Mouse (Mus musculus) liver, embryonic 16.5 days (tissue): Measurements from ENCODE around the gene Gpr88. TPM values are rescaled to one million over a fixed set of nuclear protein-coding genes. Genes with fewer than 3 reads are reported as not detected.

Experiments
- ATAC-seq: fragments of 200-750 bp; cut with Nextera tagmentation; 2 replicates; pipeline ENCODE4 v1.8.0; 2017; ENCODE audit warnings: low read depth, mild to moderate bottlenecking, moderate number of reproducible peaks, moderate library complexity
- H3K27ac ChIP-seq: fragments of 300-500 bp; sonication (generic); 2 replicates; pipeline ENCODE4 v1.5.1; 2014; ENCODE audit warnings: mild to moderate bottlenecking, low read length
- H3K27me3 ChIP-seq: fragments of 300-500 bp; sonication (generic); 2 replicates; pipeline ENCODE4 v1.6.1; 2014; ENCODE audit warnings: low read depth, low read length, mixed read lengths; ENCODE audit not compliant: control insufficient read depth, insufficient read depth
- H3K36me3 ChIP-seq: fragments of 300-500 bp; sonication (generic); 2 replicates; pipeline ENCODE4 v1.6.1; 2014; ENCODE audit warnings: mild to moderate bottlenecking; ENCODE audit not compliant: control insufficient read depth, insufficient read depth
- H3K4me1 ChIP-seq: fragments of 300-500 bp; sonication (generic); 2 replicates; pipeline ENCODE4 v1.6.1; 2014; ENCODE audit warnings: low read depth, low read length, mixed read lengths; ENCODE audit not compliant: control insufficient read depth
- H3K4me2 ChIP-seq: fragments of 300-500 bp; sonication (generic); 2 replicates; pipeline ENCODE4 v1.6.1; 2014; ENCODE audit warnings: low read depth, low read length, mixed read lengths
- H3K4me3 ChIP-seq: fragments of 300-500 bp; sonication (generic); 2 replicates; pipeline ENCODE4 v1.5.1; 2014; ENCODE audit warnings: low read depth, mild to moderate bottlenecking, low read length
- H3K9ac ChIP-seq: fragments of 300-500 bp; sonication (generic); 2 replicates; pipeline ENCODE4 v1.6.1; 2014; ENCODE audit warnings: low read depth, low read length
- H3K9me3 ChIP-seq: fragments of 300-500 bp; sonication (generic); replicated peaks from 2 replicates; pipeline ENCODE4 v1.6.1; 2016; ENCODE audit warnings: low read length; ENCODE audit not compliant: control insufficient read depth
- WGBS: fragments of 180-500 bp; shearing (Covaris S2); extraction: QIAGEN DNeasy Blood & Tissue Kit; methylation state at CpG from one replicate; pipeline ENCODE4 v1.1.7; 2014; ENCODE audit not compliant: insufficient replicate concordance; 5-methylcytosine and 5-hydroxymethylcytosine counted together
- polyA plus RNA-seq: library from polyadenylated mRNA; unstranded; fragments of >200 nt; fragmentation: Nextera tagmentation; extraction: Ambion mirVana; gene quantifications from 2 replicates; pipeline ENCODE4 v1.2.1, GENCODE M21; 2015

Gpr88 gene
- polyA plus RNA-seq, 1 experiment from 2014 or later: 0.22 TPM

DNA sequence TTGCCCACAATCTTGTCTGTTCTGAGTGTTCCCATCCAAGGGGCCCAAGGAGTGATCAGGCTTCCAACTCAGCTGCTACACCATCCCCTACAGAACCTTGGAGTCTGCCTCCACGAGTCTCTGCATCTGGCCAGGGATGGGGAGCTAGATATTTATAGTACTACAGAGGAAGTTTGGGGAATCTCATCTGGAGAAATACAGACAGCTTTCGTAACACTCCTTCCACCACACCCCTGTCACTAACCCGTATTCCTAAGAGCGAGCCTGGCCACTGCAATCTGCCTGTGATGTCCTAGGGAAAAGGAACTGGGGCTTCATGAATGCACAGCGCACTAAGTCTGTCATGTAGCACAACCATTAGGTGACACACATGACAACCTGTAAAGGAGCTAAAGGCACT lies 41.7 kb downstream of the Gpr88 start:
- Histone ChIP-seq H3K27me3 (no peaks in the 10 kb centered on the region), H3K36me3 (no peaks in the 10 kb centered on the region), H3K4me2 (no peak overlapping the region), H3K4me3 (no peak overlapping the region), H3K27ac (no peak overlapping the region), H3K9ac (no peak overlapping the region), H3K4me1 (no peaks in the 10 kb centered on the region; the same call in 1 of the 2 replicates), H3K9me3 (no peaks in the 10 kb centered on the region)
- ATAC-seq: no peak
- 47% methylated on average over 5 of the region's 5 CpGs for WGBS

DNA sequence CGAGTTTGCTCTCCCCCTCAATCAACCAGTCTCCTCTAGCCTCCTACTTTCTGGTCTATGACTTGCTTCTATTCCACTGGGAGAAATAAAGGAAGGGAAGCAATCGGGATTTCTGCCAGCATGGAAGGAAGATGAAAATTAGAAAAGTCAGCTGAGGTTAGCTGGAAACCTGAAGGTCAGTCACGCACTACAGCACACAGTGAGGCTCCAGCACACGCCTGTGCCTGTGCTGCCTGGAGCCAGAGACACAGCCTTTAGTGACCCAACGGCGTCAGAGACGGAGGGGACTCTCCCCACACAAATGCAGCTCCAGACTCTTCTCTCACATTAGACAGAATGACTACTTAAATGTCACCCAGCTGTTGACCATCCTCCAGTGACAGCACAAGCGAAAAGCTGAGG lies 42.6 kb downstream of the Gpr88 start:
- no peaks in the 10 kb centered on the region for H3K9me3 ChIP-seq
- no peaks in the 10 kb centered on the region for H3K27me3 ChIP-seq
- no peak for ATAC-seq
- no peak overlapping the region for H3K9ac ChIP-seq
- no peaks in the 10 kb centered on the region for H3K36me3 ChIP-seq
- 57% methylated on average over 8 of the region's 8 CpGs for WGBS
- no peak overlapping the region for H3K4me2 ChIP-seq
- H3K4me1 ChIP-seq: no peaks in the 10 kb centered on the region; the same call in none of the 2 replicates
- H3K27ac ChIP-seq: no peak overlapping the region
- H3K4me3 ChIP-seq: no peak overlapping the region

DNA sequence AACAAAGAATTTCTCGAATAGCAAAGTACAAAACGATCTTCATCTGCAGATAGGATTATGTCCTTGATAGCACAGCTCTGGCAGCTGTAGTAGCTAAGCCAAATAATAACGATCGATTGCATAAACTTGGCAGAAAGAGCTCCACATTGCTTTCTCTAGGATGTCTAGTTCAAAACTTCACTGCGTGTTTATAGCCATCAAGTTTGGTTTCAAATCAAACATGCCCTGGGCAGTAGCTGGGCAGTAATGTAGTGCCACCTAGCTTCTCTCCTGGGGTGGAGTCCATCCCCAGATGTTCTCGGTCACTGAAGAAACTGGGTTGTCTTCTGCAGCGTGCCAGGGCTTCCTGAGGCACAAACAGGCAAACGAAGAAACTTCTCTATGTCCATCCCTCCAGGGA lies 44.1 kb downstream of the Gpr88 start:
- Histone ChIP-seq H3K4me2 (no peak overlapping the region), H3K27ac (no peak overlapping the region), H3K9me3 (no peaks in the 10 kb centered on the region), H3K36me3 (no peaks in the 10 kb centered on the region), H3K4me1 (no peaks in the 10 kb centered on the region; the same call in none of the 2 replicates), H3K4me3 (no peak overlapping the region), H3K27me3 (no peaks in the 10 kb centered on the region), H3K9ac (no peak overlapping the region)
- 58% methylated on average over 8 of the region's 8 CpGs for WGBS
- no peak for ATAC-seq

DNA sequence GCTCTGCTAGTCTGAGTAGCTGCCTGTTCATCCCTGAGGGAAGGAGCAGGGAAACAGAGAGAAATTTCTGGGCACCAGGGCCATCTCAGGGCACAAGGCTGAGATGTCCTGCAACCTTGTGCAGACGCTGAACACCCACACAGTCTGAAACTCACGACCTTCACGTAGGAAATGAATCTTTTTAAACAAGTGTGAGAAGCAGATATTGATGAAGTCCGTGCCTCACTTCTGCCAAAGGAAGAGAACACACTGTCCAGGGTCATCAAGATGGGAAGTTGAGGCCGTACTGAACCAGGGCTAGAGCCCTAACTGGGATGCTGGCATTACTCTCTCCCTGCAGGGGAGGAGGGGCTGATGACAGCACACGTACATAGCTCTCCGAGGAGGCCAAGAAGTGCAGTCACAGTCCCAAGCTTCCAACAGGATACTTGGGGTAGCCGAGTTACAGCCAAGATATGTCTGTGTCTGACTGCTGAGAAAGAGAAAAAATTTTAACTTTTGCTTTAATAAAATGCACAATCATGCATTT lies 46.9 kb downstream of the Gpr88 start:
- H3K9ac ChIP-seq: no peak overlapping the region
- H3K27me3 ChIP-seq: no peaks in the 10 kb centered on the region
- no peak overlapping the region for H3K4me3 ChIP-seq
- no peak overlapping the region; the same call in 1 of the 2 replicates for H3K27ac ChIP-seq
- H3K9me3 ChIP-seq: no peaks in the 10 kb centered on the region
- no peaks in the 10 kb centered on the region; the same call in 1 of the 2 replicates for H3K4me1 ChIP-seq
- H3K36me3 ChIP-seq: no peaks in the 10 kb centered on the region
- 50% methylated on average over 8 of the region's 8 CpGs for WGBS
- no peak; the same call in 1 of the 2 replicates for ATAC-seq
- H3K4me2 ChIP-seq: no peak overlapping the region

DNA sequence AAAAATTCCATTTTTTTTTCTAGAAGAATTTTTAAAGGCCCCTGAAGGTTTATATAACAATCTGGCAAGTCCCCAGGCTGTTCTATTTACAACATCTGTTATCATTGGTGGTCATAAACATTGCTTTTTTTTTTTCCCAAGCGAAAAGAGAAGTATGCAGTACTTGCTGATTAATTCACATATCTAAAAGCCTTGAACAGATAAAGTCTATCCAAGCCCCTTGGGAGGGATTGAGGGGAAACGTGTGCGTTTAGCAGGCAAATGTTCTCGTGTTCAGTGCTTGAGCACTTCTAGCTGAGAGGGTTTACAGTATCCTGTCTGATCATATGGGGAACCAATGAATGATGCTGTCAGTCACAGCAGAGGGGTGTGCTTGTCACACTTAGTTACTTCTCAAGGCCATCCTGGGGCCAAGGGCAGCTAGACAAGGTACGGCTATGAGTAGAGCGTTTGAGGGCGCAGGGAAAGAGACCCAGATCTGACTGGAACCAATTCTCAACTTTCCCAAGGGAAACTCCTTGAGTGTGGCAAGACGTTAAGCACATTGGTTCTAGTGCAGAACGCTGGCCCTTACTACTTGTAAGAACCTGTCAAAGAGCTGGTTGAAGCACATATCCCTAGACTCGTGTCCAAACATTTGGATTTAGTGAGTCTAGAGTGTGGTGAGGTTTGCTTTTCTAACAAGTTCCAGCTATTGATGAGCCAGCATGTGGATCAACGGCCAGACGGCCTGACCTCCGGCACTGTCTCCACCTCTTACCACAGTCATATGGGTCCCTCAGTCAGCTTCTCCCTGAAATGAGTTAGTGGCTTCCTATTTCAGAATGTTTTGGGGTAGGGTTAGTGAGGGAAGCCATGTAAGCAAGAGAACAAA lies 47.7 kb downstream of the Gpr88 start:
- Histone ChIP-seq H3K4me2 (no peak overlapping the region), H3K36me3 (no peaks in the 10 kb centered on the region), H3K4me1 (no peaks in the 10 kb centered on the region; the same call in 1 of the 2 replicates), H3K4me3 (no peak overlapping the region), H3K27me3 (no peaks in the 10 kb centered on the region), H3K27ac (no peak overlapping the region; the same call in 1 of the 2 replicates), H3K9ac (no peak overlapping the region), H3K9me3 (no peaks in the 10 kb centered on the region)
- WGBS: 50% methylated on average over 13 of the region's 13 CpGs
- ATAC-seq: no peak

DNA sequence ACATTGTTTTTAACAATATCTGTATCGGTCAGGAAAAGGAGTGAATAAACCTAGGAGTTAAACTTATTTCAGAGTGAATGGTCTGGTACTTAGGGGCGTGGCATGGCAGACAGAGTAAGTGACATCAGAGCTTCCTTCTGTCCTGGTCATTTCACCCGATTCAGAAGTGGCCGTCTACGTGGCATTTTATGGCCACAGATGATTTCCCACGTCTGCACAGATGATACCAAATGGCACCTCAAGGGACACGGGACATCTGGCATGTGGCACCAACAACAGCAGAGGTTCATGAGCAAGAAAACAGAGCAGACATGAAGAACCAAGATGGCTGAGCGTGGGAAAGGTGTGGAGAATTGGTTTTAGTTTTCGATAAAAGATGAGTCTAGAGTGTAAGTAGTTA lies 48.7 kb downstream of the Gpr88 start:
- Histone ChIP-seq H3K27me3 (no peaks in the 10 kb centered on the region), H3K9me3 (no peaks in the 10 kb centered on the region), H3K4me1 (no peaks in the 10 kb centered on the region; the same call in 1 of the 2 replicates), H3K4me2 (no peak overlapping the region), H3K4me3 (no peak overlapping the region), H3K36me3 (no peaks in the 10 kb centered on the region), H3K27ac (no peak overlapping the region), H3K9ac (no peak overlapping the region)
- no peak for ATAC-seq
- 57% methylated on average over 9 of the region's 9 CpGs for WGBS

DNA sequence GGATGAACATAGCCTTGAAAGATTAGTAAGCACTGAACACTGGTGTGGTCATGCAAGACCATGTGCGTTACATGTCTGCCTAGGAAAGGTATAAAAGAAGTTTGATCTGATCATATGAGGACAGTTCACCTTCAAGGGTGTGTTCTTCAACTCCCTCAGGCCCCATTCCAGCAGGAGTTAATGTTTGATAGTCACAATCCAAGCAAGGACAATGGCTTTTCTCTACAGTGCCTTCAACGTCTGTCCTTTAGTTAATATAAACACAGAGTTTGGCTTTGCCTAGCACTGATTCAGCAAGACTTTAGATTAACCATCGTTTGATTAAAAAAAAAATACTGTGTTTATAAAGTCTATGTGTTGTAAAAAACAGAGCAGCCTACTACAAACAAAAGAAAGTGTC lies 49.4 kb downstream of the Gpr88 start:
- Histone ChIP-seq H3K36me3 (no peaks in the 10 kb centered on the region), H3K9me3 (no peaks in the 10 kb centered on the region), H3K4me2 (no peak overlapping the region), H3K27me3 (no peaks in the 10 kb centered on the region), H3K27ac (no peak overlapping the region), H3K9ac (no peak overlapping the region), H3K4me3 (no peak overlapping the region), H3K4me1 (no peaks in the 10 kb centered on the region; the same call in 1 of the 2 replicates)
- ATAC-seq: no peak
- 37% methylated on average over 3 of the region's 3 CpGs for WGBS

DNA sequence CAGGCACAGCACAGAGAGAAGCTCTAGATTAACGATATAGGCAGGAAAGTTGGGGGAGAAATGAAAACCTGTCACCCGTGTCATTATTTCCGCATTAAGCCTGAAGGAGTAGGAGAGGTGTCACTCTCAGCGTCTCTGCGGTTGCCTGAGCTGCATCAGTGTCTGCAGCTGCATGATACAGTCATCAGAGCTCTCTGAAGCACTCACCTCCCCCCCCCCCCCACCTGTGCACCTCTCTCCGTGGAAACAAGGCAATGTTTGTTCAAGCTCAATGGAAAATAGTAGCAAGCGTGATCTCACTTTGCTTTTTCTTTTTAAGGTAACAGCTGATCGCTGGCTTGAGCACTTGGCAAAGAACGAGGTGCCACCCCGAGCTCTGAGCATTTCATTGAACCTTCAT lies 53.2 kb downstream of the Gpr88 start:
- no peaks in the 10 kb centered on the region for H3K9me3 ChIP-seq
- no peaks in the 10 kb centered on the region for H3K4me1 ChIP-seq
- no peaks in the 10 kb centered on the region for H3K36me3 ChIP-seq
- H3K27me3 ChIP-seq: no peaks in the 10 kb centered on the region
- no peak overlapping the region for H3K4me2 ChIP-seq
- ATAC-seq: no peak
- no peak overlapping the region for H3K27ac ChIP-seq
- H3K9ac ChIP-seq: no peak overlapping the region
- WGBS: 63% methylated on average over 10 of the region's 10 CpGs
- no peak overlapping the region for H3K4me3 ChIP-seq
